Mouse (Mus musculus) layer of hippocampus, postnatal 25 days (tissue): Measurements from ENCODE around the gene Sgms2. TPM values are rescaled to one million over a fixed set of nuclear protein-coding genes. Genes with fewer than 3 reads are reported as not detected.

Experiments
- DNase-seq, 2 experiments: peaks; one replicate each; pipeline ENCODE4 v3.0.0; 2022; ENCODE audit warnings: mixed read lengths in 2 of 2, low spot score in 1 of 2; ENCODE audit errors: extremely low spot score in 1 of 2
- total RNA-seq, 2 experiments: library from RNA; stranded (reverse); gene quantifications; 2 replicates each; pipeline ENCODE4 v1.2.3; 2021

Gene Sgms2
- total RNA-seq, 2 experiments from 2014 or later: 3.4 to 5.8 TPM

DNA sequence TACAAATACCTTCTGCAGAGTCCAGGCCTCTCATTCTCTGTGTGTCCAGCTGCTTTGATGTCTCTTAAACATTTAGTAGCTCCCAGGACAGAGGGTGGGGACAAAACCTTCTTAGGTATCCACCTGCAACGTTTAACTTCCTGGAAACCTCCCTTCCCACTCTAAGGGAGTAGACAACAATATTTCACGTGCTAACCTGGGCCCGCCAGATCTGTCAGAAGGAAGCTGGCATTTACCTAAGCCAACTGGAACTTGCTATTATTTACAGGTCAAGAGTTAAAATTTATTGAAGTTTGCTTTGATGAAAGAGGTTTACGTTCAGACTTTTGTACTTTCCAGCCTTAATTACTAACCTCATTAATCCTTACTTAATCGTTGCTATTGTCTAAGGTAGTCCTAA lies 2.2 kb downstream of the Sgms2 start:
- DNase-seq: no peak

DNA sequence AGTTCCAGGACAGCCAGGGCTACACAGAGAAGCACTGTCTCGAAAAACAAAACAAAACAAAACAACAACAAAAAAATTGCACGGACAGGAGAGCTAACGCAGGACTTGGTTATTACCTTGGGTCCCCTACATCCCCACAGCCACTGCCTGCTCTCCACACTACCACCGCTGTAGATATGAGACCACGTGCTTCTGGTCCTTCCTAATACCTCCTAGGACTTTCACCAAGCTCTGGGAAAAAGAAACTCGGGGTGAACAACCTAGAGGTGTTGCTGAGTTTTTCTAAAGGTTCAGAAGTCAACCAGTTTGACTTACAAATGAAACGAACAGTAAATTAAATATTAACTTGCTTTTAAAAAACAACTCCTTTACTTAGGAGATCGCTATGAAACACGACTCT lies 2.8 kb downstream of the Sgms2 start:
- DNase-seq: no peak

DNA sequence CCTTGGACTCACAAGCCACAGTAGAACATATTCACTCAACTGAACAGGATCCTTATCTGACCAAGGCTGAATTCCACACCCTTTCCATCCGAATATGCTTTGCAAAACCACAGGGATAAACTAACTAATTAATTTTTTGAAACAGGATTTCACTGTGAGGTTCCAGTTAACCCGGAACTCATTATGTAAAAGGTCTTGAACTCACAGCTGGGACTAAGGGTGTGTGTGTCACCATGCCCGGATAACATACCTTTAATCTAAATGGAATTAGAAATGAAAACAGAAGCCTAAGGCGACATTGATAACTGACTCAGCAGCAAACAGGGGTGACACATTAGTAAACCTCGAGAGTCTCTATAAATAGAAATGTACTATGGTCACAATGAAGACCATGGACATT lies 5.8 kb downstream of the Sgms2 start:
- no peak for DNase-seq

DNA sequence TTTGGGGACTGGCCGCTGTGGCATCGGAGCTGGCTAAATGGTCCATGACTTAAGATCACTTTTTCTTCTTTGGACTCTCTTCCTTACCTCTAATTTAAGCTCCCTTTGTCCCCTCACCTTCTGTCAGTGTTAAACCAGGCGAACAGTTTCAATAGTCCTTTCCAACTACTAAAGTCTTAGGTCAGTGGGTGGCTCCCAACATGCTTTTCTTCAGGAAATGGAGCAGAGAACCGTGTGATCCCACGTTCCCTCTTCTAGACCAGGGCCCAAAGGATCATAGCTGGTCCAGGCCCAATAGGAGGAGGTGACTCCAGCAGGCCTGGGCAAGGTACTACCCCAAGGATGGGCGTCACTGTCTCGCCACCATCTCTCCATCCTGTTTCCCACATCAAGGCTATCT lies 7.6 kb downstream of the Sgms2 start:
- no peak for DNase-seq

DNA sequence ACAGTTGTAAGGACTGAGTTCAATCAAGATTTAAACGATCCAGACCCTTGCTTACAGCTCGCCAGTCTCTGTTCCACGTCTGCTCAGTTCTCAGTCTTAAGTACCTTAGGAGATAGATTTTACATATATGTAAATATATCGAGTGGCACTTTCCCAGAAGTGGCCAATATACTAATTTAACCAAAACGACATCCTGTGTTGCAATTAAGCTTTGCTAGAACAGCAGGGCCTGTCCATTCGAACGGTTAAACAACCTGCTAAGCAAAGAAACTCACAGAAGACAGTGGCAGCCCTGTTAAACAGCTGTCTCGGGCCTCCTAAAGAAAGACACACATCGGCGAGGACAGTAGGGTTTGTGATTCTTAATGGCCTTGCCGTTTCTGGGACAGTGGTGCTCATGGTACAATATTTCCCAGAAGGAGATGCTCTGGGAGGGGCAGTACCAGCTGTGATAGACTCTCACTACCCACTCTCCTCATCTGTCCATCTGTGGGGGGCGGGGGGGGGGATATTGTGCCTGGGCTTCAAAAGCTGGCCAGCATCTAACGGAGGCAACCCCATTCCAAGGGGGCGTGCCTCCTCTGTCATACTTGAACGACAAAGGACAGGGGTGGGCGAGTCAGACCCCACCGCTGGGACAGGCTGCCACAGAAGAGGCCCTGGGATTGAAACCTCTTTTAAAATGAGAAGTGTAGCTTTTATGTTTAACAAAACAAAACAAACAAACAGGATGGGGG lies 9.1 kb downstream of the Sgms2 start:
- no peak for DNase-seq

DNA sequence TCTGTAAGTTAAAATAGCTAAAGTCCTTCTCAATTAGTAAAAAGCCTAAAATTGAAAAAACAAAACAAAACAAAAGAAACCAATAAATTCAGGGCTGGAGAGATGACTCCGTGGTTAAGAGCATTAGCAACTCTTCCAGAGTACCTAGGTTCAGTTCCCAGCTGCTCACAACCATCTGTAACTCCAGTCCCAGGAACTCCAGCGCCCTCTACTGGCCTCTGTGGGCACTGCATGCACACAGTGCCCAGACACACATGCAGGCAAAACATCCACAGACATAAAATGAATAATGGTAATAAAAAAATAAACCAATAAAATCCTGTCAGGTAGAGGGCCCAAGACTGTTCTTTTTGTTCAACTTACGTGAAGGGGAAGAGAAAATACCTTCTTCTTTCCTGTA lies 10.6 kb downstream of the Sgms2 start:
- DNase-seq: no peak

DNA sequence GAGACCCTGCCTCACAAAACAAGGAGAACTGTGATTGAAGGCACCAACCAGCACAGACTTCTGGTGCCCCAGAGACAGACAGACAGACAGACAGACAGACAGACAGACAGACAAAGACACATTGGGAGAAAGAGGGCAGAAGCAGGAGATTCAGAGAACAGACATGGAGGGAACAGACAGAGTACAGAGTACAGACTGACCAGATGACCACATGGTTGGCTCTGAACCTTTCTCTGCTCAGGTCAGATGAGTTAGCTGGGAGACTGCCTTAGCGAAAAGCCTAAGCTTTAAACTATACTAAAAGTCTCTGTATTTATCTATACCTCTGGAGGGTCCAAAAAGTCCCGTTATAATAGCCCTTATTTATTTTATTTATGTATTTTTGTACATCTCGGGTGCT lies 11.8 kb downstream of the Sgms2 start:
- DNase-seq: no peak

DNA sequence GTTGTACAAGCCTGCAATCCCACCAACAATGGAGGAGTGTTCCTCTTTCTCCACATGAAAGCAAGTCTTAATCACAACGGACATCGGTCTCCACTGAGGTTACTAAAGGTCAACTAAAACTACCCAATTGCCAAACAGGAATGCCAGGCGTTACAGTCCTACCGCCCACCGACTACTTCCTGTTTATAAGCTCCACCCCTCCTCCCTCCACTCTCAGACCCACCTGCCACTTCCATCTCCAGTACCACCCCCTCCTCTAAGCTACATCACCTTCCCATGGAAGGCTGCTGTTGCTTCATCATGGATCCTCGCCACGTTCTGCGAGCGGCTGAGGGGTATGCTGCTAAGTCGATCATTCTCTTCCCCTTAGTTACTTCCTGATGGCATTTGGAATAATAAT lies 15.2 kb downstream of the Sgms2 start:
- no peak for DNase-seq

DNA sequence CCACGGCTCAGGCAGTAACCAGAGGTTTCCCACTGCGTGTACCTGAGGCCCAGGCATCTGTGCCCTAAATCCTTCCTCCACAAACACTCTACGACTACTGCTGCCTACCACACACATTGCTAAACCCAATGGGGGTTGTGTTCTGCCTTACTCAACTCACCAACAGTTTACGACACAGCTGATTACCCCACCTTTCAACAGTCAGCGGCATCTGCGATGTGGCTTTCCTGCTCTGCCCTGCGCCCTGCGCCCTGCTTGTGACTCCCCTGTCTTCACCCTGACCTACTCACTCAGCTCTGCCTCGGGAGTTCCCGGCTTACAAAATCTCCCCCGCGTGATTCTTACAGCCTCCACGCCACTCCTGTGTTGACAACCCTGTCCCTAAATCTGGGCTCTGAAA lies 16.7 kb downstream of the Sgms2 start:
- no peak for DNase-seq

DNA sequence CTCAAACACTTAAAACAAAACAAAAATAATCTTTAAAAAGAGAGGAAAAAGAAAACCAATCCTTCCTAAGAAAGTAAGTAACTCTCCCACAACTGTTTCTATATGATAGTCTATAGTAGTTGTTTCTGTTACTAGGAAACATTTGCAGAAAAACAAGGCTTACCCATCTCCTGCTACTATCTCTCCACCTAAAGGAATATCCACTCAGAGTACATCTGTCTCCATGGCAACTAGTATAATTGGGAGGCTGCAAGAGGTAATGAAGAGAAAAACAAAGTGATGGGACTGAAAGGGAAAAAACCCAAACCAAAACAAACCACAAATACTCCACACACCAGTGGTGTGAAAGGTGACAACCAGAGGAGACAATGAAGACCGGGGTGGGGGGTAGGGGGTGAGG lies 17.7 kb downstream of the Sgms2 start:
- DNase-seq: no peak

DNA sequence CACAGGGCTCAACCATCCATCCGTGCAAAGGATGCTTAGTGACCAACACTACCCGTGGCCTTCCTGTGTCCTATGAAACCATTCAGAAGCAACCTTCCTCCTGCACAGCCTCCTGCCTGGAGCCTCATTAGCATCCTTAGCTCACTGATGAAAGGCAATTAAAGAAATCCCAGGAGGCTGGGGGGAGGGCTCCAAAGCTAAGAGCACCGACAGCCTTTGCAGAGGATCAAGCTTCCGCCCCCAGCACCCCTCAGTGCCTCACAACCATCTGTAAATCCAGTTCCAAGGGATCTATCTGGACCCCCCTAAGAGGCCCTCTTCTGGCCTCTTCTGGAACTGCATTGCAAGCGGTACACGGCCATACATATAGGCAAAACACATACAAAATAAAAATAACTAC lies 19.4 kb downstream of the Sgms2 start:
- DNase-seq: peak in 1 of 2 experiments; percentile 5

DNA sequence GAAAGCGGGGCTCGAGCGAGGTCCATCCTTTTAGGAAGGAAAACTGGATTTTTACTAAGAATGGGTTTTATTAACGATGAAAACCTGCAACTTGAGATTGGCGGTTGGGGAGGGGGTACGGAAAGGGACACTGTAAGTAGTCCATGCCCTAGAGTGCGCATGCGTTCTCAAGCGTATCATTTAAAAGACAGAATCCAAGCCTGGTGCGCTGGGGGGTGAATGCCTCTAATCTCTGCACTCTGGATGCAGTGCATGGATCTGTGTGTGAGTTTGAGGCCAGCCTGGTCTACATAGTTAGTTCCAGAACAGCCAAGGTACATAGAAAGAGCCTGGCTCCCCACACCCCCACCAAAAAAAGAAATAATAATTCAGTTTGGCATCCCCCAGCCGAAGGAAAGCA lies 19.8 kb downstream of the Sgms2 start:
- no peak for DNase-seq

DNA sequence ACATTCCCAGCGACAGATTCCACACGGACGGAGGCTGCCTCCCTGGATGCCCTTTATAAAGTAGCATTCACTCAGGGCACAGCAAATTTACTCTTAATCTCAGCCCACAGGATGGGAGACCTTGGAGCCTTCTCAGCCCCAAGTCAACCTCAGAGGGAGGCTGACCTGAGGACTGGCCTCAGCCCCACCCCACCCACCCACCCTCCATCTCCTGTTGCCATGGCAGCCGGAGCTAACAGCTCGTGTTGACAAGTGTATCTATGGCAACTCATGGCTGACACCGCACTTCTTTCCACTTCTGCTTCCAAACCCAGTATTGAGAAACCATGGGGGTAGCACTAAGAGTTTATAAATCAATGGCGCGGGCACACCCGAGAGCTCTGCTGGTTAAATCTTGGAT lies 20.4 kb downstream of the Sgms2 start:
- DNase-seq: no peak

DNA sequence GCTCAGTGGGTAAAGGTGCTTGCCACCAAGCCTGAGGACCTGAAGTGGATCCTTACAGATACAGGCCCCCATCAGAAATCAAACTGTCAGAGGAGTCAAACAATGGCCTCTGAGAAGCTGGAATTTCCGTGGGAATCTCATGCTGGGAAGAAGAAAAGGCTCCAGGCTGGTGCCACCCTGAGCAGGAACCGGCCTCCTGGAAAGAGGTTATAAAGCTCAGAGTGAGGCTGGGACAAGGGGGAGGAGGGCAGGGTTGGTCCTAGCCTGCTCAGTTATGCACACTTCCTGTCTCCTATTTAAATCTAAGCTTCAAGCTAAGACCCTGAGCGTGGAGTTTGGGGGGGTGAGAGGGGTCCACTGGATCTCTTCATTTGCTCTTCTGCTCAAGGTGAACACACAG lies 21.6 kb downstream of the Sgms2 start:
- no peak for DNase-seq

DNA sequence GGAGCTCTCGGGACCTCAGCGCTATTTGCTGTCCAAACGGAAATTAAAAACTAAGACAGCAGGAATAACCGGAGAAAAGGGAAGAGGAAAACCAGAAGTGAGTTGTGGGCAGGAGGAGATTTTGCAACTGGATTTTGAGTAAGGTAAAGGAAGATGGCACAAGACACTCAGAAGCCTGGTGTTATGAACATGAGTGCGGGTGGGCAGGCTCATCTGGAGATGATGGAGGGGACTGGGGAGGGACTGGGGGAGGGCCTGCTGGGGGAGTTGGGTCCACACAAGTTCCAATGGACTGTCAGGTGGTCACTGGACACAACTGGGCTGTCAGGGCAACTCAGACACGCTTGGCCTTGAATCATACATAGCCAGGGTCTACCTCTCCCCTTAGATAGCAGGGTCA lies 24.8 kb downstream of the Sgms2 start:
- DNase-seq: no peak

DNA sequence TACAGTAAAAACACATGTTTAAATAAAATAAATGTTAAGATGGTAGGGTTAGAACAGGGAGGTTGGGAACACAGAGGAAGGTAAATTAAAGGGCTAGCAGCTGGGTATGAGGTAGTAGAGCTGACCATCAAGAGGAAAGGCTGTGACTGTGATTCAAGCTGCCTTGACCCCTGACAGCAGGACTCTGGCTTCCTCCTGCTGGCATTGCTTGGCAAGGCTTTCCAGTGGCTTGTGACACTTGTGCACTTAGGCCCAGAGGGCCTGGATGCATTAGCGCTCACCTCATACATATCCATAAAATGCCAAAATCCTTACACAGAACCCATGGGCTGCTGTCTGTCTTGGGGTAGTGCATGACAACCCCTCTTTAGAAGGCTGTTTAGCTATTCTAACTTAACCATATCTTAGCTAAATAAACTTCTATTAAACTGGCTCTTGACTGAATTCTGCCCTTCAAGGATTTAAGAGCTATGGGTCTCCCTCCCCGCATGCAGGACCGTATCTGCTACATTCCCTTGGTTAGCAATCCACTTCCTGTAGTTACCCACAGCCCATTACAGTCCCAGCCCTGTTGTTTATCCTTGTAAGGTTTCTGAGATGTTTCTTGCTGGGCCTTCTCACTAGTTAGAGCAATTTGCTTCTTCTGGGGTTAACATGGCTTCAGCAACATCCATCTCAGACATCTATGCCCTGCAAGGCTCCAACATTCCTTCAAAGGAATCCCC lies 25.5 kb downstream of the Sgms2 start:
- no peak for DNase-seq

DNA sequence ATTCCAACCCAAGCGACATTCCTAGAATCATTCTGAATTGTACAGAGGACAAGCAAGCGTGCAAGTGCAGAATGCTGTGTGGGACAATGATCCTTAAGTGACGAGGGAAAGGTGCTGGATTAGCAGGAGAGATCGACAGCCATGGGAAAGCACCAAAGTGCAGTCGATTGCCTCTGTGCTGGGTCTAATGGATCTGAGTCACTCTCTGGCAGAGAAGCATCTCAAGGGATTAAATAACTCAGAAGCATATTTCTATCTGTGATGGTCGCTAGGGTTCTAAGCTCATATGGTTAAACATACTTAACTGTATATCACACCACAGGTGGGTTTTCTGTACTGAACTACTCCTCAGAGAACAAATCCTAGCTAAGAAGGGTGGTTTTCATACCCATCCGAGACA lies 118.2 kb downstream of the Sgms2 start:
- no peak for DNase-seq

DNA sequence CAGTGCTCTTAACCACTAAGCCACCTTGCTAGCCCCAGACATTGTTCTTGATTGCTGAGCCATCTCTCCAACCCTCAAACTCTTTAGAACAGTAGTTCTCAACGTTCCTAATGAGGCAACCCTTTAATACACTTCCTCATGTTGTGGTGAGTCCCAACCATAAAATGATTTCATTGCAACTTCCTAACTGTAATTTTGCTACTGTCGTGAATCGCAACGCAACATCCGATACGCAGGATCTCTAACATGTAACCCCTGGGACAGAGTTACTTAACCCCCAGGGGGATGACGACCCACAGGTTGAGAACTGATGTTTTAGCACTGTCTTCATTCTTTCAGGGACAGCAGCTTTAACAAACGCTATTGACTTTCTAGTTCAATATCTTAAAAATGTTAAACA lies 122.5 kb downstream of the Sgms2 start:
- no peak for DNase-seq

DNA sequence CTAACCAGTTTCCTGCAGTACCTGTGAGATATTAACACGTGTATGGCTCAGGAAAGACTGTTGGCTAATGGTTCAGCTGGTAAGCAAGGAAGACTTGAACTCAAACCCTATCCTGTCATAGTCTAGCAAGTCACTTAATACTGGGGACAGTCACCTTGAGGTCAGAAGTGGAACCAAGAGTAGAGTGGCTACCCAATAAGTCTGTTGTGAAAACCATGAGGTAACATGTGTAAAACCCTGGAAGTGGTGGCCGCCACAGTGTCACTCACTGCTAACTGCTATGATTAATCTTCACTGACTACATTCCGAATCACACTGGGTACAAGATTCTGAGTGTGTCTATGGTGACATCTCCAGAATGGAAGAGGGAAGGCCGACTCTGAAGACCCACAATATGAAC lies 123.8 kb downstream of the Sgms2 start:
- no peak for DNase-seq

DNA sequence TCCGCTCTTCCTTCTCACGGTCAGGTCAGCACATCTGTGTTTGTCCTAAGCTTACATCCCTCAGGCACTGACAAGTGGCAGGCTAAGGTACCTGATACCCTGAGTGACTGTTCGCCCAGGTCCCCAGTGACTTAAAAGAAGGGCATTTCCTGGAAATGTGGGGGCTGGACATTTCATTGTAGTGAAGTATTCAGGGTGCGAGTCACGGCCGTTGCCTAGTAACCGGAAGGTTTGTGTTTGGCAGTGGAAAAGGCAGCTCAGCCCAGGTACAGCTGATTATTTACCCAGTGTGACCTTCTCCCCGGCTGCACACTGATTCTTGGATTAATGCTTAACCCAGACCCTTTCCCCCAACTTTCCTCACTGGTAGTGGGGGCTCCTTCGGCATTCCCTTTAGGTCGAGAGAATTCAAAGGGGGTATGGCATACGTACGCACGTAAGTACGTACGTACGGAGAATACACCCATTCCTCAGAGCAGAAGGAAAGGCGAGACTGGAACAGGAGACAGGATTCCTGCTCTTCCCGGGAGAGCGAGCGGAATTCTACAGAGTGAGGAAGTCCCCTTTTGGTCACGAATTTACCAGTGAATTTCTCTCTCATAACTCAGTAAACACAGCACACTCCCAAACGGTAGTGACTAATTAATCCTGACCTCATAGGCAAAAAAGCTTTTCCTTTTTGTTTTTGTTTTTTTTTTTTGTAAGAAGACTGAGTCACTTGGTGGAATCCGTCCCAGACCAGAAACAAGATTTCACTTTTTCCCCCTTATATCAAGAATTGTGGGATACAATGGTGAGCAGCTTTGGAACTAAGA lies 126.4 kb downstream of the Sgms2 start:
- DNase-seq: no peak

DNA sequence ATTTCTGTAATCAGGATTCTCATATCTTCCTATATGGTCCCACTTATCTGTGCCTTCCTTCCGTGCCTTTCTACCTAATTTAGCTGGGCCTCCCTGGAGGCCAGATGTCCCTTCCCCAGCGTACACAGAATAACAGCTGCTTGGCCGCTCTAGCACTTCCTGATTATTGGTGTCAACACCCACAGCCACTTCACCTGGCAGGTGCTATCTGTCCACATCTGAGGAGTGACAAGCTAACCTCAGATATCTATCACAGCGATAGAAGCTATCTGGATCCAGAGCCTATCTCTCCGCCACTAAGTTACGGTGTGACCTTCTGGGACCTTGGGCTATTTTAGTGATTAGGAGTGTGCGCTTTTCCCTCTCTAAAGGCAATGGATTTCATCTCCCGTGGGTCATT lies 127.0 kb downstream of the Sgms2 start:
- no peak for DNase-seq

DNA sequence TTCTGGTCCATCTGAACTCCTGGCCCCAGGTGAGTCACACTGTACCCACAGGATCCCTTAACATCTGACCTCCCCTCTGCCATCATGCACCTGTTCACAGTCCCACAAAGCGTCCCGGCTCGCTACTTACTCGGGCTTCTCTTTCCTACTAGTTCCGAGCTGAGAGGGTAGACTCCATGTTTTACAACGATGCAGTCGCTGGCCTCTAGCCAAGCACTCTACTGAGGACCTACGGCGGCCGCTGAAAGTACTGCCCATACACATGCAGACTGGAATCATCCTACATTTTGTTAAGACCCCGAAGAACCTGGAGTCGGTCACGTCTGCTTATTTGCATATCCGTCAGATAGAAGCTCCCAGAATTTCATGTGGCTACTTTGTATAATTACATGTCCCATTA lies 127.6 kb downstream of the Sgms2 start:
- no peak for DNase-seq
